Mouse (Mus musculus): ENCODE measurements around the gene Gm21983. TPM values are rescaled to one million over a fixed set of nuclear protein-coding genes. Genes with fewer than 3 reads are reported as not detected.

Gene Gm21983
- polyA plus RNA-seq, 1 experiment from 2014 or later: not detected

GRCm38 (mm10) chr7:27219937-27220336, 39.1 kb upstream of the Gm21983 start:
- Histone ChIP-seq H3K4me3 (ENCODE audit: low read depth, low read length) (no peak overlapping the region), H3K9me3 (replicated peaks; ENCODE audit: control insufficient read depth, low read length) (no peaks in the 10 kb centered on the region), H3K9ac (ENCODE audit: low read depth, low read length) (no peak overlapping the region), H3K36me3 (ENCODE audit: control insufficient read depth, insufficient read depth) (no peaks in the 10 kb centered on the region), H3K4me1 (ENCODE audit: control insufficient read depth, low read depth, low read length) (peaks cover 24% of the 10 kb centered on the region), H3K27ac (ENCODE audit: low read length) (0 out of 2 replicates have a peak overlapping the region, but pooled peaks have one; percentile 35), H3K27me3 (ENCODE audit: control insufficient read depth, insufficient read depth, low read depth, low read length) (no peaks in the 10 kb centered on the region), H3K4me2 (ENCODE audit: low read depth, low read length) (no peak overlapping the region)
- ATAC-seq (ENCODE audit: low read depth): peak; percentile 80
- WGBS (ENCODE audit: insufficient replicate concordance): 65% methylated on average over 11 of the region's 11 CpGs

GRCm38 (mm10) chr7:27218586-27218985, 37.7 kb upstream of the Gm21983 start:
- no peak overlapping the region for H3K4me3 ChIP-seq (ENCODE audit: low read depth, low read length)
- ATAC-seq (ENCODE audit: low read depth): no peak
- no peak overlapping the region for H3K9ac ChIP-seq (ENCODE audit: low read depth, low read length)
- H3K27me3 ChIP-seq (ENCODE audit: control insufficient read depth, insufficient read depth, low read depth, low read length): no peaks in the 10 kb centered on the region
- no peak overlapping the region for H3K27ac ChIP-seq (ENCODE audit: low read length)
- no peaks in the 10 kb centered on the region for H3K9me3 ChIP-seq (replicated peaks; ENCODE audit: control insufficient read depth, low read length)
- H3K4me1 ChIP-seq (ENCODE audit: control insufficient read depth, low read depth, low read length): peaks cover 17% of the 10 kb centered on the region
- 61% methylated on average over 7 of the region's 7 CpGs for WGBS (ENCODE audit: insufficient replicate concordance)
- no peaks in the 10 kb centered on the region for H3K36me3 ChIP-seq (ENCODE audit: control insufficient read depth, insufficient read depth)
- no peak overlapping the region for H3K4me2 ChIP-seq (ENCODE audit: low read depth, low read length)

- 55% methylated on average over 2 of the region's 2 CpGs for WGBS (ENCODE audit: insufficient replicate concordance)
- Histone ChIP-seq H3K27me3 (ENCODE audit: control insufficient read depth, insufficient read depth, low read depth, low read length) (no peaks in the 10 kb centered on the region), H3K4me1 (ENCODE audit: control insufficient read depth, low read depth, low read length) (no peaks in the 10 kb centered on the region), H3K27ac (ENCODE audit: low read length) (no peak overlapping the region), H3K9me3 (replicated peaks; ENCODE audit: control insufficient read depth, low read length) (no peaks in the 10 kb centered on the region), H3K9ac (ENCODE audit: low read depth, low read length) (no peak overlapping the region), H3K4me3 (ENCODE audit: low read depth, low read length) (no peak overlapping the region), H3K4me2 (ENCODE audit: low read depth, low read length) (no peak overlapping the region), H3K36me3 (ENCODE audit: control insufficient read depth, insufficient read depth) (no peaks in the 10 kb centered on the region; the same call in 1 of the 2 replicates)
- no peak for ATAC-seq (ENCODE audit: low read depth)
Observed at GRCm38 (mm10) chr7:27212626-27213025, 31.7 kb upstream of the Gm21983 start.

GRCm38 (mm10) chr7:27203730-27204449, 23.0 kb upstream of the Gm21983 start:
- H3K9me3 ChIP-seq (replicated peaks; ENCODE audit: control insufficient read depth, low read length): no peaks in the 10 kb centered on the region

GRCm38 (mm10) chr7:27198779-27199178, 17.9 kb upstream of the Gm21983 start:
- ATAC-seq (ENCODE audit: low read depth): no peak
- Histone ChIP-seq H3K4me2 (ENCODE audit: low read depth, low read length) (no peak overlapping the region), H3K9ac (ENCODE audit: low read depth, low read length) (no peak overlapping the region), H3K4me3 (ENCODE audit: low read depth, low read length) (no peak overlapping the region), H3K9me3 (replicated peaks; ENCODE audit: control insufficient read depth, low read length) (no peaks in the 10 kb centered on the region), H3K27me3 (ENCODE audit: control insufficient read depth, insufficient read depth, low read depth, low read length) (no peaks in the 10 kb centered on the region), H3K27ac (ENCODE audit: low read length) (no peak overlapping the region), H3K36me3 (ENCODE audit: control insufficient read depth, insufficient read depth) (no peaks in the 10 kb centered on the region; the same call in 1 of the 2 replicates), H3K4me1 (ENCODE audit: control insufficient read depth, low read depth, low read length) (peaks cover 17% of the 10 kb centered on the region)
- 84% methylated on average over 8 of the region's 8 CpGs for WGBS (ENCODE audit: insufficient replicate concordance)

More at GRCm38 (mm10) chr7:27203730-27204449, 23.0 kb upstream of the Gm21983 start:
- Histone ChIP-seq H3K36me3 (ENCODE audit: control insufficient read depth, insufficient read depth) (no peaks in the 10 kb centered on the region), H3K27ac (ENCODE audit: low read length) (no peak overlapping the region), H3K27me3 (ENCODE audit: control insufficient read depth, insufficient read depth, low read depth, low read length) (no peaks in the 10 kb centered on the region), H3K9ac (ENCODE audit: low read depth, low read length) (no peak overlapping the region), H3K4me3 (ENCODE audit: low read depth, low read length) (no peak overlapping the region), H3K4me2 (ENCODE audit: low read depth, low read length) (no peak overlapping the region), H3K4me1 (ENCODE audit: control insufficient read depth, low read depth, low read length) (no peaks in the 10 kb centered on the region)
- WGBS (ENCODE audit: insufficient replicate concordance): 85% methylated on average over 8 of the region's 8 CpGs
- ATAC-seq (ENCODE audit: low read depth): no peak

GRCm38 (mm10) chr7:27198355-27198754, 17.5 kb upstream of the Gm21983 start:
- H3K4me1 ChIP-seq (ENCODE audit: control insufficient read depth, low read depth, low read length): peaks cover 17% of the 10 kb centered on the region
- H3K4me3 ChIP-seq (ENCODE audit: low read depth, low read length): no peak overlapping the region

GRCm38 (mm10) chr7:27197634-27198033, 16.7 kb upstream of the Gm21983 start:
- H3K9ac ChIP-seq (ENCODE audit: low read depth, low read length): no peak overlapping the region
- 67% methylated on average over 8 of the region's 8 CpGs for WGBS (ENCODE audit: insufficient replicate concordance)
- no peaks in the 10 kb centered on the region for H3K27me3 ChIP-seq (ENCODE audit: control insufficient read depth, insufficient read depth, low read depth, low read length)
- ATAC-seq (ENCODE audit: low read depth): no peak
- H3K4me3 ChIP-seq (ENCODE audit: low read depth, low read length): no peak overlapping the region
- no peaks in the 10 kb centered on the region for H3K9me3 ChIP-seq (replicated peaks; ENCODE audit: control insufficient read depth, low read length)
- H3K4me2 ChIP-seq (ENCODE audit: low read depth, low read length): no peak overlapping the region
- no peak overlapping the region for H3K27ac ChIP-seq (ENCODE audit: low read length)
- H3K4me1 ChIP-seq (ENCODE audit: control insufficient read depth, low read depth, low read length): peaks cover 17% of the 10 kb centered on the region
- H3K36me3 ChIP-seq (ENCODE audit: control insufficient read depth, insufficient read depth): peaks cover 6% of the 10 kb centered on the region

More at GRCm38 (mm10) chr7:27198355-27198754, 17.5 kb upstream of the Gm21983 start:
- Histone ChIP-seq H3K9ac (ENCODE audit: low read depth, low read length) (no peak overlapping the region), H3K9me3 (replicated peaks; ENCODE audit: control insufficient read depth, low read length) (no peaks in the 10 kb centered on the region), H3K27me3 (ENCODE audit: control insufficient read depth, insufficient read depth, low read depth, low read length) (no peaks in the 10 kb centered on the region), H3K27ac (ENCODE audit: low read length) (no peak overlapping the region), H3K4me2 (ENCODE audit: low read depth, low read length) (no peak overlapping the region), H3K36me3 (ENCODE audit: control insufficient read depth, insufficient read depth) (peaks cover 4% of the 10 kb centered on the region)
- ATAC-seq (ENCODE audit: low read depth): no peak

GRCm38 (mm10) chr7:27197136-27197535, 16.2 kb upstream of the Gm21983 start:
- Histone ChIP-seq H3K27me3 (ENCODE audit: control insufficient read depth, insufficient read depth, low read depth, low read length) (no peaks in the 10 kb centered on the region), H3K4me2 (ENCODE audit: low read depth, low read length) (no peak overlapping the region), H3K9me3 (replicated peaks; ENCODE audit: control insufficient read depth, low read length) (no peaks in the 10 kb centered on the region), H3K36me3 (ENCODE audit: control insufficient read depth, insufficient read depth) (peaks cover 11% of the 10 kb centered on the region), H3K9ac (ENCODE audit: low read depth, low read length) (no peak overlapping the region), H3K27ac (ENCODE audit: low read length) (no peak overlapping the region), H3K4me1 (ENCODE audit: control insufficient read depth, low read depth, low read length) (peaks cover 17% of the 10 kb centered on the region), H3K4me3 (ENCODE audit: low read depth, low read length) (no peak overlapping the region)
- no peak for ATAC-seq (ENCODE audit: low read depth)
- WGBS (ENCODE audit: insufficient replicate concordance): 69% methylated on average over 3 of the region's 3 CpGs
